16 mouse cellular contexts compared by ENCODE assay signal in genomic region chr15:101068671-101069070, GRCm38 (mm10). TPM values are rescaled to one million over a fixed set of nuclear protein-coding genes. Genes with fewer than 3 reads are reported as not detected.
DNase-seq lines count a peak whose midpoint lies in the region; ATAC-seq and TF ChIP-seq lines count a peak whose summit lies in the region.
"Had no signal": no experiment of that assay in that cellular context is flagged by ENCODE, and none has a peak within 500 bp of the region (broad histone marks: within the 10 kb centered on the region; RNA-seq: fewer than 3 reads in every experiment).

No protein-coding gene starts in this region.

- no peak for TF ChIP-seq CTCF in lung, postnatal 0 days (IDR thresholded peaks at IDR 0.05)

- H3K4me1 ChIP-seq in forebrain, embryonic 14.5 days (ENCODE audit: control insufficient read depth, insufficient read depth, low read length) = no peaks in the 10 kb centered on the region
- H3K4me1 ChIP-seq in forebrain, embryonic 13.5 days = peaks cover 48% of the 10 kb centered on the region
- peaks cover 32% of the 10 kb centered on the region for H3K4me1 ChIP-seq in lung, postnatal 0 days (ENCODE audit: insufficient read depth, low read depth, low read length)
- peaks cover 70% of the 10 kb centered on the region for H3K4me1 ChIP-seq in limb, embryonic 12.5 days (replicated peaks)

- no peak overlapping the region for H3K4me3 ChIP-seq in forebrain, embryonic 14.5 days (ENCODE audit: low read depth, low read length)
- no peak overlapping the region for H3K4me3 ChIP-seq in forebrain, embryonic 13.5 days
- H3K4me3 ChIP-seq in lung, postnatal 0 days (ENCODE audit: low read depth, low read length) = no peak overlapping the region
- no peak overlapping the region for H3K4me3 ChIP-seq in limb, embryonic 12.5 days (replicated peaks)
- H3K4me3 ChIP-seq: forebrain, embryonic 15.5 days; heart, adult 2 months had no signal

- 0 out of 2 replicates have a peak overlapping the region, but pooled peaks have one; percentile 3 for H3K9ac ChIP-seq in forebrain, embryonic 14.5 days (ENCODE audit: low read length)
- no peak overlapping the region for H3K9ac ChIP-seq in forebrain, embryonic 13.5 days
- H3K9ac ChIP-seq in lung, postnatal 0 days (replicated peaks; ENCODE audit: low read depth) = no peak overlapping the region
- no peak overlapping the region for H3K9ac ChIP-seq in limb, embryonic 12.5 days (replicated peaks)
- H3K9ac ChIP-seq: forebrain, embryonic 15.5 days had no signal

- 60% methylated on average over 4 of the region's 4 CpGs for WGBS in forebrain, embryonic 14.5 days
- 54% methylated on average over 4 of the region's 4 CpGs for WGBS in forebrain, embryonic 13.5 days
- WGBS in lung, postnatal 0 days = 71% methylated on average over 4 of the region's 4 CpGs
- WGBS in limb, embryonic 12.5 days = 81% methylated on average over 4 of the region's 4 CpGs

- no peak overlapping the region for H3K27ac ChIP-seq in forebrain, embryonic 14.5 days (ENCODE audit: low read depth, low read length)
- no peak overlapping the region for H3K27ac ChIP-seq in forebrain, embryonic 13.5 days
- H3K27ac ChIP-seq in lung, postnatal 0 days (ENCODE audit: low read length) = peak overlapping the region; percentile 64; the same call in 1 of the 2 replicates
- H3K27ac ChIP-seq in limb, embryonic 12.5 days = 0 out of 2 replicates have a peak overlapping the region, but pooled peaks have one; percentile 37
- H3K27ac ChIP-seq: forebrain, embryonic 15.5 days; heart, adult 2 months had no signal

- H3K4me2 ChIP-seq in forebrain, embryonic 14.5 days (ENCODE audit: low read length) = no peak overlapping the region
- H3K4me2 ChIP-seq in forebrain, embryonic 13.5 days = no peak overlapping the region
- H3K4me2 ChIP-seq in lung, postnatal 0 days (replicated peaks; ENCODE audit: low read depth, low read length) = no peak overlapping the region
- H3K4me2 ChIP-seq in limb, embryonic 12.5 days = no peak overlapping the region
- H3K4me2 ChIP-seq: forebrain, embryonic 15.5 days had no signal

- DNase-seq in forebrain, embryonic 14.5 days (ENCODE audit: low spot score) = no peak
- no peak for DNase-seq in lung, postnatal 0 days (ENCODE audit: low spot score)
- DNase-seq in lung, postnatal 4 days = no peak
- DNase-seq in kidney, adult 11 months = peak; percentile 52
- no peak for DNase-seq in adrenal gland, adult (ENCODE audit: inconsistent age in 2 of 2, low spot score in 1 of 2)
- no peak for DNase-seq in layer of hippocampus, postnatal 25 days (ENCODE audit: extremely low spot score in 1 of 2, low spot score in 1 of 2)
- DNase-seq: cerebellum, adult 2 months; thymus, postnatal 25 days had no signal

- H3K9me3 ChIP-seq in forebrain, embryonic 14.5 days (replicated peaks; ENCODE audit: control insufficient read depth, low read length) = no peaks in the 10 kb centered on the region
- H3K9me3 ChIP-seq in forebrain, embryonic 13.5 days (replicated peaks) = no peaks in the 10 kb centered on the region
- H3K9me3 ChIP-seq in lung, postnatal 0 days (ENCODE audit: low read length) = no peaks in the 10 kb centered on the region
- no peaks in the 10 kb centered on the region for H3K9me3 ChIP-seq in limb, embryonic 12.5 days
- H3K9me3 ChIP-seq: forebrain, embryonic 15.5 days had no signal

- H3K27me3 ChIP-seq in forebrain, embryonic 14.5 days (replicated peaks; ENCODE audit: control insufficient read depth, insufficient read depth, low read length) = no peaks in the 10 kb centered on the region
- peaks cover 4% of the 10 kb centered on the region; the same call in 1 of the 2 replicates for H3K27me3 ChIP-seq in forebrain, embryonic 13.5 days
- H3K27me3 ChIP-seq in lung, postnatal 0 days (replicated peaks; ENCODE audit: insufficient read depth, low read length) = no peaks in the 10 kb centered on the region
- no peaks in the 10 kb centered on the region for H3K27me3 ChIP-seq in limb, embryonic 12.5 days
- H3K27me3 ChIP-seq: forebrain, embryonic 15.5 days had no signal

- no peak for TF ChIP-seq EP300 in lung, postnatal 0 days (IDR thresholded peaks at IDR 0.05)

- ATAC-seq in forebrain, embryonic 14.5 days = no peak
- no peak for ATAC-seq in forebrain, embryonic 13.5 days
- no peak for ATAC-seq in lung, postnatal 0 days
- no peak for ATAC-seq in limb, embryonic 12.5 days (ENCODE audit: insufficient number of reproducible peaks, insufficient read depth, low FRiP score, low TSS enrichment, low read depth)
- ATAC-seq: forebrain, embryonic 15.5 days had no signal

- no peaks in the 10 kb centered on the region for H3K36me3 ChIP-seq in forebrain, embryonic 14.5 days (ENCODE audit: control insufficient read depth, insufficient read depth, low read length)
- no peaks in the 10 kb centered on the region for H3K36me3 ChIP-seq in forebrain, embryonic 13.5 days (ENCODE audit: poor library complexity, severe bottlenecking)
- H3K36me3 ChIP-seq in lung, postnatal 0 days (ENCODE audit: insufficient read depth, low read length) = no peaks in the 10 kb centered on the region
- H3K36me3 ChIP-seq in limb, embryonic 12.5 days = peaks cover 3% of the 10 kb centered on the region
- H3K36me3 ChIP-seq: forebrain, embryonic 15.5 days had no signal

RNA-seq across cellular contexts. Expression of gene Fignl2, which starts 9.7 kb away (rescaled TPM):
- polyA plus RNA-seq in forebrain, embryonic 14.5 days (2014; fragmentation: Nextera tagmentation; extraction: Ambion mirVana) = 0.09 TPM in 1 of 2 replicates, not detected in the other
- polyA plus RNA-seq in forebrain, embryonic 13.5 days (2015; fragmentation: Nextera tagmentation; extraction: Ambion mirVana) = 0.20 TPM in 1 of 2 replicates, not detected in the other
- 0.48 and 0.60 TPM in 2 replicates for polyA plus RNA-seq in lung, postnatal 0 days (2015; fragmentation: Nextera tagmentation; extraction: Ambion mirVana)
- polyA plus RNA-seq in limb, embryonic 12.5 days (2016; fragmentation: Nextera tagmentation; extraction: Ambion mirVana) = 0.38 and 0.56 TPM in 2 replicates
- total RNA-seq in layer of hippocampus, postnatal 25 days (2021) = 1 to 10 TPM; 1.5 TPM
- polyA plus RNA-seq: forebrain, embryonic 15.5 days had no signal

RNA-seq across cellular contexts. Expression of gene Gm47841, which starts 21.5 kb away (rescaled TPM):
- polyA plus RNA-seq in forebrain, embryonic 14.5 days (2014; fragmentation: Nextera tagmentation; extraction: Ambion mirVana) = not detected in 2 replicates
- polyA plus RNA-seq in forebrain, embryonic 13.5 days (2015; fragmentation: Nextera tagmentation; extraction: Ambion mirVana) = not detected in 2 replicates
- not detected in 2 replicates for polyA plus RNA-seq in lung, postnatal 0 days (2015; fragmentation: Nextera tagmentation; extraction: Ambion mirVana)
- polyA plus RNA-seq in limb, embryonic 12.5 days (2016; fragmentation: Nextera tagmentation; extraction: Ambion mirVana) = not detected in 2 replicates
- total RNA-seq in layer of hippocampus, postnatal 25 days (2021) = not detected
- total RNA-seq: heart, adult 2 months; left cerebral cortex, adult 18-20 months; liver, adult 2 months; megakaryocyte progenitor cell, adult 5-6 weeks had no signal
- polyA plus RNA-seq: cerebellum, adult 2 months; forebrain, embryonic 15.5 days; heart, adult 2 months; liver, adult 2 months; neural tube, embryonic 14.5 days had no signal

RNA-seq across cellular contexts. Expression of gene Ankrd33, which starts 46.9 kb away (rescaled TPM):
- not detected in 2 replicates for polyA plus RNA-seq in forebrain, embryonic 14.5 days (2014; fragmentation: Nextera tagmentation; extraction: Ambion mirVana)
- not detected in 2 replicates for polyA plus RNA-seq in forebrain, embryonic 13.5 days (2015; fragmentation: Nextera tagmentation; extraction: Ambion mirVana)
- polyA plus RNA-seq in lung, postnatal 0 days (2015; fragmentation: Nextera tagmentation; extraction: Ambion mirVana) = 0.13 TPM in 1 of 2 replicates, not detected in the other
- polyA plus RNA-seq in limb, embryonic 12.5 days (2016; fragmentation: Nextera tagmentation; extraction: Ambion mirVana) = not detected in 2 replicates
- total RNA-seq in layer of hippocampus, postnatal 25 days (2021) = not detected
- total RNA-seq: heart, adult 2 months; left cerebral cortex, adult 18-20 months; liver, adult 2 months; megakaryocyte progenitor cell, adult 5-6 weeks had no signal
- polyA plus RNA-seq: forebrain, embryonic 15.5 days; heart, adult 2 months; liver, adult 2 months; neural tube, embryonic 14.5 days had no signal

RNA-seq across cellular contexts. Expression of gene Acvrl1, which starts 59.7 kb away (rescaled TPM):
- 4.1 and 4.2 TPM in 2 replicates for polyA plus RNA-seq in forebrain, embryonic 14.5 days (2014; fragmentation: Nextera tagmentation; extraction: Ambion mirVana)
- polyA plus RNA-seq in forebrain, embryonic 13.5 days (2015; fragmentation: Nextera tagmentation; extraction: Ambion mirVana) = 5.0 and 5.3 TPM in 2 replicates
- polyA plus RNA-seq in lung, postnatal 0 days (2015; fragmentation: Nextera tagmentation; extraction: Ambion mirVana) = 159 and 168 TPM in 2 replicates
- polyA plus RNA-seq in limb, embryonic 12.5 days (2016; fragmentation: Nextera tagmentation; extraction: Ambion mirVana) = 7.3 and 7.4 TPM in 2 replicates
- total RNA-seq in layer of hippocampus, postnatal 25 days (2021) = 10 to 100 TPM in 1 of 2 experiments, 1 to 10 TPM in 1; 8.6 to 10.5 TPM

Comparison
In these comparisons a context has a peak if more than half of its experiments do, and no peak if none do; other contexts are left out.
1. H3K27ac ChIP-seq: peak in lung, postnatal 0 days (single experiment) and limb, embryonic 12.5 days (single experiment); none in forebrain, embryonic 14.5 days (single experiment) and forebrain, embryonic 13.5 days (single experiment).